Mouse (Mus musculus) C2C12 (cell line): Measurements from ENCODE around the gene Mcrip1.

Source experiments
- CEBPB ChIP-seq: IDR thresholded peaks from one replicate; pipeline ENCODE4 v1.6.1; 2011; ENCODE audit warnings: low read depth, mild to moderate bottlenecking, control low read depth, moderate library complexity
- CTCF ChIP-seq: IDR thresholded peaks from one replicate; pipeline ENCODE4 v1.5.1; 2011; ENCODE audit not compliant: control insufficient read depth, insufficient read depth, insufficient read length
- FOSL1 ChIP-seq: IDR thresholded peaks from one replicate; pipeline ENCODE4 v1.8.0; 2011; ENCODE audit warnings: mild to moderate bottlenecking, low read length; ENCODE audit not compliant: poor library complexity, insufficient read depth, severe bottlenecking
- MYOD1 ChIP-seq: IDR thresholded peaks from one replicate; pipeline ENCODE4 v1.6.1; 2011; ENCODE audit warnings: low read depth; ENCODE audit not compliant: control insufficient read depth, insufficient read length
- MYOG ChIP-seq: IDR thresholded peaks from one replicate; pipeline ENCODE4 v1.6.1; 2011; ENCODE audit not compliant: control insufficient read depth, insufficient read length; ENCODE audit errors: extremely low read depth

DNA sequence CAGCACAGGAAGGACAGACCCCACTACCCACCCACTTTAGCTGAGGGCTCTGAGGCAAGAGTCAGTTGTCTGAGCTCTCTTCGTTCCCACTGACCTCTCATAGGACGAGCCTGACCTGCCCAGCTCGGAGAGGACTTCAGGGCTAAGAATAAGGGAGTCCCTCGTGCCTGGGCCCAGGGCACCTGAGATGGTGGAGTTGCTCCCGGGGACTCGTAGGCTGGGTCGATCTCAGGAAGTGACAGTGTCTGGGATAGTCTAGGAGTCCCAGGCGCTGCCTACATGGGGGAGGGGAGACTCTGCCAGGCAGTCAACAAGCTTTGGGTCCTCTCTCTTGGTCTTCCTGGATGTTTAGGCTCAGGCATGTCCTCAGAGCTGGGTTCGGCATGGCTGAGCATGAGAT lies 29.0 kb downstream of the Mcrip1 start:
- TF ChIP-seq CTCF (no peak), FOSL1 (no peak), MYOG (no peak), CEBPB (no peak), MYOD1 (no peak)
